Mouse (Mus musculus) cortical plate, adult 2 months (tissue): ENCODE data around the gene Gramd1b.

Source experiments
- CTCF ChIP-seq: fragments of 200-500 bp; IDR thresholded peaks from 2 replicates; pipeline ENCODE4 v1.5.1; 2011; ENCODE audit warnings: mild to moderate bottlenecking, control low read depth, low read length; ENCODE audit not compliant: insufficient read depth; ENCODE audit errors: extremely low read depth
- POLR2A ChIP-seq: fragments of 200-500 bp; IDR thresholded peaks from 2 replicates; pipeline ENCODE4 v1.6.1; 2011; ENCODE audit warnings: mild to moderate bottlenecking, low read length, control low read depth; ENCODE audit not compliant: insufficient read depth; ENCODE audit errors: extremely low read depth

DNA sequence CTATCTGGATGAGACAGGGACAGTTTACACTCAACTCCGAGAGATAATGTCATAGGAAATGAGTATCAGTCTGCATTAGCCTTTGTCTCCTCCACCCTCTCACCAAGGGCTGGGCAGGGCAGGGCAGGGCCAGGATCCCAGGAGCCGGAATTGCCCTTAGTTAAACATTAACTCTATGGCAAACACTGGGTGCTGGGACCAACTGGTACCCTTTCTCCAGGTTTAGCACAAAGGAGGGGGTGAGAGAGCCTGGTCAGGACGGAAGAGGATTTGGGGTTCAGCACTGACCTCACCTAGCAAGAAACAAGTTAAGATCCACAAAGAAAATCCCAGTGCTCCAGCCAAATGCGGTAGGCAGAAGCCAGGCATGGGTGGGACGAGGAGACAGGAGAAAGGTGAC is 208.0 kb downstream of the Gramd1b start:
- TF ChIP-seq CTCF (no peak), POLR2A (no peak)
